Mouse (Mus musculus) intestine, embryonic 16.5 days (tissue): Measurements from ENCODE around the gene Ect2l. TPM values are rescaled to one million over a fixed set of nuclear protein-coding genes. Genes with fewer than 3 reads are reported as not detected.
A peak's percentile ranks its signal among the peaks of the same experiment; 100 is the strongest.

Experiments used
- ATAC-seq: fragments of 200-750 bp; cut with Nextera tagmentation; 2 replicates; pipeline ENCODE4 v1.8.0; 2017; ENCODE audit warnings: moderate TSS enrichment, moderate library complexity
- H3K27ac ChIP-seq: fragments of 300-500 bp; sonication (generic); 2 replicates; pipeline ENCODE4 v1.5.1; 2014; ENCODE audit warnings: mild to moderate bottlenecking, low read length
- H3K27me3 ChIP-seq: fragments of 300-500 bp; sonication (generic); replicated peaks from 2 replicates; pipeline ENCODE4 v1.6.1; 2014; ENCODE audit warnings: low read length, control low read depth, mixed read lengths; ENCODE audit not compliant: control insufficient read depth, insufficient read depth
- H3K36me3 ChIP-seq: fragments of 300-500 bp; sonication (generic); 2 replicates; pipeline ENCODE4 v1.6.1; 2014; ENCODE audit warnings: low read length, control low read depth; ENCODE audit not compliant: control insufficient read depth, insufficient read depth
- H3K4me1 ChIP-seq: fragments of 300-500 bp; sonication (generic); 2 replicates; pipeline ENCODE4 v1.6.1; 2014; ENCODE audit warnings: low read length, control low read depth, mixed read lengths; ENCODE audit not compliant: control insufficient read depth, insufficient read depth
- H3K4me2 ChIP-seq: fragments of 300-500 bp; sonication (generic); 2 replicates; pipeline ENCODE4 v1.6.1; 2014; ENCODE audit warnings: low read depth, low read length, control low read depth
- H3K4me3 ChIP-seq: fragments of 300-500 bp; sonication (generic); 2 replicates; pipeline ENCODE4 v1.5.1; 2014; ENCODE audit warnings: mild to moderate bottlenecking, low read length
- H3K9ac ChIP-seq: fragments of 300-500 bp; sonication (generic); 2 replicates; pipeline ENCODE4 v1.6.1; 2014; ENCODE audit warnings: low read depth, low read length
- H3K9me3 ChIP-seq: fragments of 300-500 bp; sonication (generic); 2 replicates; pipeline ENCODE4 v1.6.1; 2016; ENCODE audit warnings: low read length, control low read depth; ENCODE audit not compliant: control insufficient read depth
- WGBS: fragments of 180-500 bp; shearing (Covaris S2); extraction: QIAGEN DNeasy Blood & Tissue Kit; methylation state at CpG from one replicate; pipeline ENCODE4 v1.1.7; 2014; 5-methylcytosine and 5-hydroxymethylcytosine counted together
- polyA plus RNA-seq: library from polyadenylated mRNA; unstranded; fragments of >200 nt; fragmentation: Nextera tagmentation; extraction: Ambion mirVana; gene quantifications from 2 replicates; pipeline ENCODE4 v1.2.1, GENCODE M21; 2015

The Ect2l gene
- polyA plus RNA-seq = 0.21 TPM in 1 of 2 replicates, not detected in the other

- H3K9ac ChIP-seq = no peak within 1 kb of the TSS
- H3K4me2 ChIP-seq = 0 out of 2 replicates have a peak within 1 kb of the TSS, but pooled peaks have one; percentile 13
- no peak within 1 kb of the TSS for H3K4me3 ChIP-seq
- no peaks in the 10 kb centered on the region for H3K27me3 ChIP-seq
- no peak within 1 kb of the TSS for H3K27ac ChIP-seq
- H3K9me3 ChIP-seq = no peaks in the 10 kb centered on the region
- H3K36me3 ChIP-seq = no peaks in the 10 kb centered on the region
- WGBS = 7% methylated on average over 11 of the region's 11 CpGs
- peaks cover 7% of the 10 kb centered on the region; the same call in 1 of the 2 replicates for H3K4me1 ChIP-seq
- peak; percentile 71 for ATAC-seq
Observed at GRCm38 (mm10) chr10:18210726-18211125, at the start of gene Ect2l. Ect2l (minus strand) TSS chr10:18210890.

- no peaks in the 10 kb centered on the region for H3K36me3 ChIP-seq
- ATAC-seq = no peak
- no peak overlapping the region for H3K27ac ChIP-seq
- H3K9ac ChIP-seq = no peak overlapping the region
- H3K4me3 ChIP-seq = no peak overlapping the region
- WGBS = 76% methylated on average over 4 of the region's 4 CpGs
- H3K9me3 ChIP-seq = no peaks in the 10 kb centered on the region
- no peaks in the 10 kb centered on the region for H3K27me3 ChIP-seq
- no peak overlapping the region for H3K4me2 ChIP-seq
- no peaks in the 10 kb centered on the region for H3K4me1 ChIP-seq
Observed at GRCm38 (mm10) chr10:18251345-18251744, 40.7 kb upstream of the Ect2l start.

- Histone ChIP-seq H3K36me3 (no peaks in the 10 kb centered on the region), H3K4me3 (no peak overlapping the region), H3K9me3 (no peaks in the 10 kb centered on the region), H3K4me2 (no peak overlapping the region), H3K9ac (no peak overlapping the region), H3K4me1 (no peaks in the 10 kb centered on the region), H3K27me3 (no peaks in the 10 kb centered on the region), H3K27ac (no peak overlapping the region)
- WGBS = 49% methylated on average over 2 of the region's 2 CpGs
- ATAC-seq = no peak
Observed at GRCm38 (mm10) chr10:18243614-18244013, 32.9 kb upstream of the Ect2l start.

- Histone ChIP-seq H3K4me1 (no peaks in the 10 kb centered on the region), H3K9ac (no peak overlapping the region), H3K27ac (no peak overlapping the region), H3K4me2 (no peak overlapping the region), H3K9me3 (no peaks in the 10 kb centered on the region), H3K4me3 (no peak overlapping the region), H3K27me3 (no peaks in the 10 kb centered on the region), H3K36me3 (no peaks in the 10 kb centered on the region)
- WGBS = 85% methylated on average over 7 of the region's 7 CpGs
- ATAC-seq = no peak
Observed at GRCm38 (mm10) chr10:18237191-18237590, 26.5 kb upstream of the Ect2l start.

- 77% methylated on average over 5 of the region's 5 CpGs for WGBS
- H3K9ac ChIP-seq = no peak overlapping the region
- no peak for ATAC-seq
Observed at GRCm38 (mm10) chr10:18236328-18236927, 25.7 kb upstream of the Ect2l start.

GRCm38 (mm10) chr10:18235402-18235747, 24.7 kb upstream of the Ect2l start:
- H3K27ac ChIP-seq = no peak overlapping the region
- H3K4me1 ChIP-seq = no peaks in the 10 kb centered on the region
- peak overlapping the region; percentile 62 for H3K4me2 ChIP-seq
- no peaks in the 10 kb centered on the region for H3K27me3 ChIP-seq
- peak overlapping the region; percentile 79 for H3K4me3 ChIP-seq
- H3K9me3 ChIP-seq = no peaks in the 10 kb centered on the region
- WGBS = 11% methylated on average over 14 of the region's 14 CpGs
- no peaks in the 10 kb centered on the region for H3K36me3 ChIP-seq
- no peak for ATAC-seq
- H3K9ac ChIP-seq = peak overlapping the region; percentile 77

More at GRCm38 (mm10) chr10:18236328-18236927, 25.7 kb upstream of the Ect2l start:
- Histone ChIP-seq H3K4me2 (no peak overlapping the region), H3K27me3 (no peaks in the 10 kb centered on the region), H3K9me3 (no peaks in the 10 kb centered on the region), H3K27ac (no peak overlapping the region), H3K4me3 (no peak overlapping the region), H3K4me1 (no peaks in the 10 kb centered on the region), H3K36me3 (no peaks in the 10 kb centered on the region)

GRCm38 (mm10) chr10:18234560-18235401, 24.1 kb upstream of the Ect2l start, which contains the start of gene Ccdc28a:
Ccdc28a (minus strand) TSS chr10:18234998.
- H3K9ac ChIP-seq = peak within 1 kb of the TSS; percentile 77
- WGBS = 2% methylated on average over 41 of the region's 41 CpGs
- peak within 1 kb of the TSS; percentile 62 for H3K4me2 ChIP-seq
- ATAC-seq = peak; percentile 98
- H3K9me3 ChIP-seq = no peaks in the 10 kb centered on the region
- no peaks in the 10 kb centered on the region for H3K4me1 ChIP-seq
- peak within 1 kb of the TSS; percentile 79 for H3K4me3 ChIP-seq
- no peaks in the 10 kb centered on the region for H3K36me3 ChIP-seq
- no peaks in the 10 kb centered on the region for H3K27me3 ChIP-seq
- peak within 1 kb of the TSS; percentile 65 for H3K27ac ChIP-seq

- no peaks in the 10 kb centered on the region for H3K36me3 ChIP-seq
Observed at GRCm38 (mm10) chr10:18233891-18234290, 23.2 kb upstream of the Ect2l start.

GRCm38 (mm10) chr10:18224386-18224785, 13.7 kb upstream of the Ect2l start:
- Histone ChIP-seq H3K4me2 (no peak overlapping the region), H3K4me1 (no peaks in the 10 kb centered on the region), H3K9me3 (no peaks in the 10 kb centered on the region), H3K9ac (no peak overlapping the region), H3K36me3 (no peaks in the 10 kb centered on the region), H3K27me3 (no peaks in the 10 kb centered on the region), H3K4me3 (no peak overlapping the region), H3K27ac (no peak overlapping the region)
- no peak for ATAC-seq
- 87% methylated on average over 3 of the region's 3 CpGs for WGBS

More at GRCm38 (mm10) chr10:18233891-18234290, 23.2 kb upstream of the Ect2l start:
- ATAC-seq = no peak
- 54% methylated on average over 3 of the region's 3 CpGs for WGBS
- H3K9me3 ChIP-seq = no peaks in the 10 kb centered on the region
- H3K27ac ChIP-seq = no peak overlapping the region
- H3K4me1 ChIP-seq = no peaks in the 10 kb centered on the region
- H3K27me3 ChIP-seq = no peaks in the 10 kb centered on the region
- no peak overlapping the region for H3K9ac ChIP-seq
- peak overlapping the region; percentile 79; the same call in 1 of the 2 replicates for H3K4me3 ChIP-seq
- H3K4me2 ChIP-seq = peak overlapping the region; percentile 60
